Mouse (Mus musculus): ENCODE data around the gene Esrrg.

Gene Esrrg

DNA sequence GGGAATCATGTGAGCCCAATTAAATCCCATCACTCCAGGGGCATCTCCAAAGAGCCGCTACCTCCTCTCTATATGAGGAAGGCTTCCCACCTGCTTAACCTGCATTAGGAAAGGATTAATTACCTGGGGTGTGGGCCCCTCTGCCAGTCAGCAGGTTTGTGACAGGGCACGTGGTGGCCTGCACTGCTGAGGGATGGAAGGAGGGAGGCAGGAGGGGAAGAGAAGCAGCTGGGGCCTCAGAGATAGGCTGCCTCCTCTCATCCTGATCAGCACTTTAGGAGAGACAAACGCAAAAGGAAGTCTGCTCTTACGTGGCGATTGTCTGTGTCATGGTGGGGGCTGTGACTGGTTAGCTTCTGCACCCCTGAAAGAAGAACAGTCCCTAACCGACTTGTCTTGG, 555.7 kb downstream of the Esrrg start:
- DNase-seq: no peak

DNA sequence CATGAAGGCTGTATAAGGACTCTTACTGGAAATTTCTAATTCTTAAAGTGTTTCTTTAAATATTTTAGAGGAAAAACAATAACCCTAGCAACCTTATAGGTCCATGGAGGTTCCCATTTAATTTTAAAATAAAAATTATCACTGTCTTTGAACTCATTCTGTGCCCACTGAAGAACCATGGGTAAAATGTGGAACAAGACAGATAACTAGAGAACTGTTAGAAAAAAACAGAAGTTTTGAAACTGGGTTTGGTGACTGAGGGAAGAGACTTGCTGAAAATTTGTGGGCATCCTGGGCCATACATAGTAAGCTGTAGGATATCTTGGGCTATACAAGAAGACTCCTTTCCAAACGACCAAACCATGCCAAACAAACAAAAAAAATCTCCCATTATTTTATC, 565.3 kb downstream of the Esrrg start:
- no peak for DNase-seq

DNA sequence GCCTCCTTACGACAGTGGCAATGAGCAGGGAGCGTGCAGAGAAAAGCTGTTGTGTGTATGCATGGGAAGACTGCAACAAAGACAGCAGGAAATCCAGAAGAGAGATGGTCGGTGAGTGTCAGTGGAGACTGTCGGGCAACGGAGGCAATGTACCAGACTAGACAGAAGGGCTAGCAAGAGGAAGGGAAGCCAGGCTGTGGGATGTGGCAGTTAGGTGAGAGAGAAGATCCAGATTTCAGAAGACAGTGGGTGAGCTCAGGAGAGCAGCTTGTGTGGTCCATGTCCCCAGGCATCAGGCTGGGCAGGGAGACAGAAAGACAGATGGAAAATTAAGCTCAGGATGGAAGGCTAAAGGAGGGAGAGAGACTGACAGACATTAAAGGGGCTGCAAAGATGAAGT, 574.4 kb downstream of the Esrrg start:
- DNase-seq: no peak

DNA sequence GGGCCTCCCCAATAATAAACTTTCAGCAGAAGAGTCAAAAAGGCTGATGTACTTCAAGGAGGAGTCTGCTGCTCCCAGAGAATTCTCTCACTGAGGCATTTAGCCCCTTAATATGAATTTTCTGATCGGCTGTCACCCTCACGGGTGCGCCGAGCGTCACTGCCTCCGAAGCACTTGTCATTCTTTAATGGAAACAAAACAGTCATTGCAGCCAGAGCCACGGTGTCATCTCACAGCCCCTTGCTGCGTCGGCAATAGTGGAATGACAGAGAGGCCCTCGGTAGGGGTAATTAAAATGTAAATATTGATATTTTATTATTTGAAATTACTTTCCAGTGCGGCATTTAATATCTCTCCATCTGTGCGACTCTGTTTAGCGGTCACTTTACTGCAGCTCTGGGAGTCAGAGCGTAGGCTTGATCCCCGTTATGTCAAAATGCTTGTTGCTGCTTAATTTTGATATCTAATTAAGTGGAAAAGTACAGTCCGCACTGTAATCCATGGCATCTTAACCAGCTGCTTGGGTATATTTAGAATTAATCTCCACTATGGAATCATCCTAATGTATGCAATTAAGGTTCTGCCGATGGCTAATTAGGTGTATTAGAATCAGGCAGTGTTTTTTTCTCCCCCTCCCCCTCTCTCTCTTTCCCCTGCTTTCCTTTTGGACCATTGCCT, 578.0 kb downstream of the Esrrg start:
- no peak for DNase-seq

DNA sequence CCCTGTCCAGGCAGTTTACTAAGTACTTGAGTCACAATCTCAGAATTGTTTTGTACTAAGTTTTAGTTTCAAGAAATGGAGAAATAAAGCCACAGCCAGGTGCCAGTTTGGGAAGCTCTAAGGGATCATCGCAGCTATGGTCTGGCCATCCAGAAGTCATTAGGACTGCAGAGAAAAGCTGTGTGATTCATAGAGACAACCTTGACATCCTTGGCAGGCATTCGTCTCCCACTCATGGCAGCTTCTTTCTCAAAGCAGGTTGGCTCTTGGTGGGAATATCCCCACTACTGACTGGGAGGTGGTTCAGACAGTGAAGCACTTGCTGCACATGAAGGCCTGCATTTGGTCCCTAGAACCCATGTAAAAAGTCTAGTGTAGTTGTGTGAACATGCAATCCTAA, 584.4 kb downstream of the Esrrg start:
- DNase-seq: no peak

DNA sequence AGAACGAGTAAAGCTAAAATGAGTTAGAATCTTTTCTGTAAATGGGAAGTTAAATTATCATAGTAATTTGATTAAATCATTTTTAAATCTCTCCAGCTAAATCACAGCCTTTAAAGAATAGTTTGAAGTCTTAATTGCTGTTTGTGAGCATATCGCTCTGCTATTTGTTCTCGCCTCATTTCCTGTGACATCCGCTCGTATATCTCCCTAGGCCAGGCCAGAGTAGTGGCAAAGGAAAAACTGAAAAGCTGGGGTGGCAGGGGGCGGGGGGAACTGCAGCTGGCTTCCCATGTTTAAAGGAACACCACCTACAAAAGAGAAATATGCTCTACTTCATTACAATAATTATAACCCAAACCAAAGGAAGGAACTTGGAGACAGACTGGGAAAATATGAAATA, 598.8 kb downstream of the Esrrg start:
- DNase-seq: no peak

DNA sequence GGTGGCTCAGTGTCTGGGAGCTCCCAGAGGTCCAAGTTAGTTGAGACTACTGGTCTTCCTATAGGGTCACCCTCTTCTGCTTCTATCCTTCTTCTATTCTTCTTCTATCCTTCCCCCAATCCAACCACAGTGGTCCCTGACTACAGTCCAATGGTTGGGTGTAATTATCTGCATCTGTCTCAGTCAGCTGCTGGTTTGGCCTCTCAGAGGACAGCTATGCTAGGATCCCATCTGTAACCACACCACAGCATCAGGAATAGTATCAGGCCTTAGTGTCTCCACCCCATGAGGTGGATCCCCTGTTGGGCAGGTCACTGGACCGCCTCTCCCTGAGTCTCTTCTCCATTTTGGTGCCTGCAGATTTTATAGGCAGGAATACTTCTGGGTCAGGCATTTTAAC, 600.4 kb downstream of the Esrrg start:
- DNase-seq: no peak

DNA sequence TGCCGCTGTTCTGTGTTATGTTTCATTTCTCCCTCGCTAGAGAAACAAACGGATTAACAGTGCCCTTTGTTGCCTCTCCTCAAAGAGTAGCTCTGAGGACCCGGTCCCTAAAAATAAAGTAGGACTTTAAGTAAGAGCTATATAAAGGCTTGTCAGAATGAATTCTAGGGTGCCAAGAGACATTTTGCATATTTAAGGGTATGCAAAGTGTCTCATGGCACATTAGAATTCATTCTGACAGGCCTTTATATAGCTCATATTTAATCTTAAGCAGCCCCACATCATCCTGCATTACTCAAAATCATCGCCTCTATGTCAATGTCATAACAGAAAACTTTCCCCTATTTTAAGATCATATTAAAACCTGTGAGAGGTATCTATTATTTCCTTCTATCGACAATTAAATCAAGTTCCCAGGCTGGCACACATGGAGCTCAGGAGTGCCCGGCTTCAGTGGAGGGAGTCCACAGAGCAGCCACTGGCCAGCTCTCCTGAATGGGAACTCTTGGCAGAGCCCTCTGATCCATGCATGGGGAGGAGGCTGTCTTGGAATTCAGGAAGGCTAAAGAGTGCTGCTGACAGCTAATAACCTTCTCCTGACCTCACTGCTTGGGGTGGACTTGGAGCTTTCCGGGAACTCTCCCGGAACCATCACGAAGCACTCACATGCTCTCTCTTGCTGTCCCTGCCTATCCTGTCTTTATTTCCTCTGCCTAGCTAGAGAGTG, 606.5 kb downstream of the Esrrg start:
- no peak for DNase-seq

DNA sequence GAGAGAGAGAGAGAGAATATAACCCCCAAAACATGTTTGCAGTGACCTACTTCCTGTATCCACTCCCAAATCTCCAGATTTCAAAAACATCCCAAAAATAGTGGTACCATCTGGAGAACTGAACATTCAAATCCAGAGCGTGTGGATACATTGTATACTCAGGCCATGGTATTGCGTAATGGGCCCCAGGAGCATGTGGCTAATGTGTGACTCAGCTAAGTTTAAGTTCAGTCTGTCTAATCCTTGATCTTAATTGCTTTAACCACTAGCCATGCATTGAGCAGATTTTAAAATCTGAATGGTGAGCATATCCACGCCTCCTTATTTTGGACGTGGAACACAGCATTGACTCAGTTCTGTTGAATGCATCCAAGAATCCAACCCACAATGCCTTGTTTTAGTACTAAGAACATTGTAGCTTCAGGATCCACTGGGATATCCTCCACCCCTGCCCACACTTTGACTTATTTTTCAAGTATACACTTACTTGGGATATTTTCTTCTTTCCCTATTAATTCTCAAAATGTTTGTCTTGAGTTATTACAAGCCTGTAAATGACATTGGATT, 612.7 kb downstream of the Esrrg start:
- DNase-seq: no peak

DNA sequence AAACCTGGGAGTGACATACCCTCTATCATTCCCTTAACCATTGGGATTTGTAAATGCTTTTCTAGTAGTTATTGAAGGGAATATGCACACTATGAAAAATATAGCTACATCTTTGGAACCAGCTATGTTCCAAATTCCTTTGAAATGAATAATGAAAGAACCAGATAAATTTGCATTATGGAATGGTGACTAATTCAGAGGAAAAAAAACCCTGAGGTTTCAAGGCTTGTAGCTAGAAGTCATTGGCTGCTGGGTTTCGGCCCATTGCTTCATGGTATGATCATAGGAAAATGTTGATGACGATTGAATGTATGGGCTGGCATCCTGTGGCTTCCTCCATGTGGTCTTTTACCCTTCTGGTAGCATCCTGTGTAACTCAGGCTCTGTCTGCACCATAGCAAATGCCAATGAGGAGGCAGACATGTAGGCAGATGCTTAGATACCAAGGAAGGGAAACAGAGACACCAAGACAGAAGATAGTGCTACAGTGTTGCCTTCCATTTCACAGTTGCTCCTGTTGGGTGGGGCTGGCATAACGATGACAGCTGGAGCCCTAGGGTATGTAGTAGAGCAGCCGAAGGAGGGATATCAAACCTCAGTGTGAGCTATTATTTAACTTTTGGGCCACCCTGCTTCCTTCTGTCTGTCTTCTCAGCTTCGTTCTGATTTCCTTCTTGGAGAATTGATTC, 624.6 kb downstream of the Esrrg start:
- DNase-seq: no peak

DNA sequence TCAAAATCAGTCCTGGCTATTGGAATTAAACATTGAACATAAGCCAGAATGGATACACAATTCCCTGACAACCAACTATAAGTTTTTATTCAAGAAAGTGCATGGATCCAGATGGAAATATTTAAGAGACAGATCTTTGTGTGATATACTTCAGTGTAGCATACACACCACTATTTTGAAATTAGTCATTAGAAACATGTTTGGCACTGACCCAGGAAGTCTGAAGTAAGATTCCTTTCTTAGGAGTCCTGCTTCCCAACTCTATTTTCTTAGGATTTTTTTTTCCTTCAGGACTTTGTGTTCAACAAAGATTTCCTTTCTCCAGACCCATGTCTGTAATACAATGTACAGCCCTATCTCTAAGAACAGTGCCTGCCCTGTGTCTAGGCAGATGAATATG, 630.0 kb downstream of the Esrrg start:
- no peak for DNase-seq

DNA sequence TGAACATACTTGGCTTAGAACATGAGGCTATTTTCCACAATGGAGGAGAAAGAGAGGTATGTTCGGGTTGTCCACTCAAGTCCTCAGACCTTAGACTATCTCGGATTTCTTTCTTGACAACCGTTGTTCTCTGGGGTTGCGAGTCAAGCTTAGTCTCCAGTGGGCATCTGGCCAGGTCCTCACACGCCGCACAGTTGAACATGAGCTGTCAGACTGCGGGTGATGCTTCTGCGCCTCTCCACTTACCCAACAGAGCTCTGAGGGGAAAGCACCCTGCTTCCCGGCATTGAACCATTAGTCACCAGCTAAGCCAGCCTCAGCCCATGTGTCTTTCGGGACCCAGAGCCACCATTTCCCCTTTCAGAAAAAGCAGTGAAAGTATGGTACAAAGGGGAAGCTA, 633.2 kb downstream of the Esrrg start:
- DNase-seq: no peak

DNA sequence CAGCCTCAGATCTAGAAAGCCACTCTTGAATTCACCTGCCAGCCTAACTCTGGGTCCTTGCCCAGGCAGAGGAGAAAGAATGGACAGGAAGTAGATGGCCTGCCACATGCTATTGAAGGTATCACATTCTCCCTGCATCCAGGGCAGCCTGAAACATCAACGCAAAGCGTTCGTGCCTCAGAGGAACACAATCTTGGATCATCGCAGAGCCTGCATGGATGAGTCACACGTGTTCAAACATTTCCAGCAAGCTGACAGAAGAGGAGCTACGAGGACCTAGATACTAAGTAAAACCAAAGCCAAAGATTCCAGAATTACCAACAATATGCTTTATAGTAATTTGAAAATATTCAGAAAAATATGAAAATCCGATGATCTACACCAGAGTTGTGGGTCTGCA, 648.9 kb downstream of the Esrrg start:
- DNase-seq: no peak

DNA sequence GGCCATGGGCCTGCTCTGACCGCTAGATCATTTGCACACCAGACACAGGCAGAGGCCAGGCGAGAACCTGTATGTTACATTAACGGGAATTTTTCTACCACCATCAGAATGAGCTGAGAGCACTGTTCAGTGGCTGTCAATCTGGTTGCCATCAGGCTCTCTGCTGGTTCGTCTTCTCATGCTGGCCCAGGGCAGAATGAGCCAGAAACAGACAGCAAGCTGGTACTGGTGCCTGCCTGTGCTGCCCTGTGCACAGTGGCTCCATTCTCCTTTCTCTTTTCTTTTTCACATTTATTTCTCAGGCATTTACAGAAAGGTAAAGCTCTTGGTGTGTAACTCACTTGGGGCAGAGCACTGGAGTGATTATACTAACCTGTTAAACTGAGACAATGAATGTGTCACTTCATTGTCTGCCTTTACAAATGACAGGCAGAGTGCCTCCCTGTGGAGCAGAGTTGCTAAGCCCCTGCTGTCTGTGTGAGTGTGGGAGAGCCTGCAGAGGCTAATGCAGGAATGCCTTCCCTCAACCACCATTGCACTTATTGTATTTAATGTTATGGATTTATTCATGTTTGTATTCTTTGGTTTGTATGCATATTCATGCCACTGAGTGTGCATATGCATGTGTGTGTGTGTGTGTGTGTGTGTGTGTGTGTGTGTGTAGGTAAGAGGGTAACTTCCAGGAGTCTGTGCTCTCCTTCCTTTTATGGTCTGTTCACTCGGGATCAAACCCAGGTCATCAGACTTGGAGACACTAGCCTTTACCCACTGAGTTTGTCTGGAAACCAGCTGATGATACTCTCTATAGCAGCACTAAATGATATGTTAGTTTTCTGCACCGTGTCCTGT, 651.9 kb downstream of the Esrrg start:
- DNase-seq: no peak

DNA sequence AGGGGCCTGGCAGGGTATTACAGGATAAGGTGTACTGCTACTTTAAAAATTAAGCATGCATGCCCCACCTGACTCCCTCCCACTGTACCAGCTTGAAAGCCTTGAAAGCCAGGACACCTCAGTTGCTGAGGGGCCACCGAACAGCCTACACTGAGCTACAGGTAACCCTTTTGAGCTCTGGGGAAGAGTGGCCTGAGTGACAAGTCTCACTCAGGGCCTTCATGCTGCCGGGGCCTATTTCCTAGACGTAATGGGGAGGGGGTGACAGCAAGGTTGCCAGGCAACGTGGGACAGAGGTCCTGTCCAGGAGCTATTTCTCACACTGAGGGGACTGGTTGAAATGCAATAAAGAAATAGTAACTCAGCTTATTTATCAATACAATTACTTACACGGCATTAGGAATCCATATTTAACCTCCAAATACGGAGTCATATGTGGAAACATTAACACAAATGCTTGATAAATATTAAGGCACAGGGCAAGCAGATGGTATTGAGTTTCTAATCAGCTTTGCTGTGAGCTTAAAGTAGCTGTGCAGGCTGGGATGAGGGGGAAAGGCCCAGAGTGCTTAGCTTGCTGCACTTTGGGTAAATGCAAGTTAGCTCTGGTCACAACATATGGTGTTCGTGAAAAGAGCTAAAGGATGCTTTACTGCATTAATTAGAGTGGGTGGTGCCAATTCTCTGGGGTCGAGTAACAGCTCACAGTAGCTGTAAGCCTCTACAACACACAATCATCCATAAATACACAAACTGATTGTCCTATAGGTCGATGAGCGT, 653.5 kb downstream of the Esrrg start, which contains the start of gene Ush2a:
Gene Ush2a (plus strand): TSS at position 121 of the 780 bp plus-strand sequence.
- no peak for DNase-seq

Data from liver (tissue).